In genomic region chr10:83781854-83782253, GRCm38 (mm10) we compare ENCODE assay signal across 34 mouse cellular contexts.
"Had no signal": no experiment of that assay in that cellular context is flagged by ENCODE, and none has a peak within 500 bp of the region (broad histone marks: within the 10 kb centered on the region; RNA-seq: fewer than 3 reads in every experiment).

No protein-coding gene starts in this region.

- H3K9ac ChIP-seq: heart, embryonic 12.5 days; heart, embryonic 13.5 days; heart, embryonic 15.5 days; hindbrain, embryonic 12.5 days; hindbrain, embryonic 13.5 days; hindbrain, embryonic 14.5 days; hindbrain, embryonic 15.5 days; intestine, embryonic 15.5 days; kidney, embryonic 15.5 days had no signal

- DNase-seq: heart, postnatal 10 days; heart, postnatal 14 days; heart, postnatal 36 days; kidney, adult 11 months; kidney, adult 18-20 months; kidney, adult 2 months; kidney, adult 8-10 months; kidney, adult 9 months; kidney, postnatal 10 days; kidney, postnatal 14 days; kidney, postnatal 36 days; kidney, postnatal 4 days; layer of hippocampus, adult 9-11 months; layer of hippocampus, postnatal 36 days had no signal

- H3K9me3 ChIP-seq: hindbrain, embryonic 15.5 days; intestine, embryonic 15.5 days had no signal

- H3K4me2 ChIP-seq: heart, embryonic 11.5 days; heart, embryonic 12.5 days; heart, embryonic 13.5 days; heart, embryonic 15.5 days; hindbrain, embryonic 12.5 days; hindbrain, embryonic 13.5 days; hindbrain, embryonic 14.5 days; hindbrain, embryonic 15.5 days; intestine, embryonic 15.5 days; kidney, embryonic 15.5 days had no signal

- H3K27ac ChIP-seq: heart, embryonic 10.5 days; heart, embryonic 13.5 days; heart, embryonic 15.5 days; hindbrain, embryonic 10.5 days; hindbrain, embryonic 12.5 days; hindbrain, embryonic 13.5 days; hindbrain, embryonic 14.5 days; hindbrain, embryonic 15.5 days; hindbrain, postnatal 0 days; intestine, embryonic 15.5 days; kidney, embryonic 15.5 days; kidney, postnatal 0 days; layer of hippocampus, adult 2 months; left cerebral cortex, adult 2 months had no signal

- H3K36me3 ChIP-seq: heart, embryonic 10.5 days; heart, embryonic 12.5 days; heart, embryonic 13.5 days; heart, embryonic 15.5 days; hindbrain, embryonic 10.5 days; hindbrain, embryonic 12.5 days; hindbrain, embryonic 13.5 days; hindbrain, embryonic 15.5 days; intestine, embryonic 15.5 days; kidney, embryonic 15.5 days had no signal

- H3K4me1 ChIP-seq: heart, embryonic 15.5 days; hindbrain, embryonic 10.5 days; hindbrain, embryonic 13.5 days; hindbrain, embryonic 15.5 days; intestine, embryonic 15.5 days had no signal

- H3K27me3 ChIP-seq: heart, embryonic 12.5 days; heart, embryonic 13.5 days; heart, embryonic 15.5 days; hindbrain, embryonic 12.5 days; hindbrain, embryonic 13.5 days; hindbrain, embryonic 15.5 days; intestine, embryonic 15.5 days; kidney, embryonic 15.5 days had no signal

- H3K4me3 ChIP-seq: heart, embryonic 10.5 days; heart, embryonic 12.5 days; heart, embryonic 13.5 days; heart, embryonic 15.5 days; hindbrain, embryonic 10.5 days; hindbrain, embryonic 12.5 days; hindbrain, embryonic 13.5 days; hindbrain, embryonic 15.5 days; intestine, embryonic 15.5 days; kidney, embryonic 15.5 days; layer of hippocampus, adult 2 months; left cerebral cortex, adult 2 months had no signal

- ATAC-seq: hindbrain, embryonic 16.5 days; hindbrain, postnatal 0 days; inflammation-experienced regulatory T-cells, adult 6 months; intestine, embryonic 15.5 days; intestine, embryonic 16.5 days; intestine, postnatal 0 days had no signal
